Mouse (Mus musculus) kidney, postnatal 10 days (tissue): ENCODE measurements around the gene Uchl4.

Experiments used
- DNase-seq: peaks from one replicate; pipeline ENCODE4 v3.0.0; 2021; ENCODE audit warnings: mixed read lengths

Gene Uchl4

GRCm38 (mm10) chr9:64277706-64278105, 42.7 kb downstream of the Uchl4 start:
- DNase-seq, result peak; percentile 85

DNA sequence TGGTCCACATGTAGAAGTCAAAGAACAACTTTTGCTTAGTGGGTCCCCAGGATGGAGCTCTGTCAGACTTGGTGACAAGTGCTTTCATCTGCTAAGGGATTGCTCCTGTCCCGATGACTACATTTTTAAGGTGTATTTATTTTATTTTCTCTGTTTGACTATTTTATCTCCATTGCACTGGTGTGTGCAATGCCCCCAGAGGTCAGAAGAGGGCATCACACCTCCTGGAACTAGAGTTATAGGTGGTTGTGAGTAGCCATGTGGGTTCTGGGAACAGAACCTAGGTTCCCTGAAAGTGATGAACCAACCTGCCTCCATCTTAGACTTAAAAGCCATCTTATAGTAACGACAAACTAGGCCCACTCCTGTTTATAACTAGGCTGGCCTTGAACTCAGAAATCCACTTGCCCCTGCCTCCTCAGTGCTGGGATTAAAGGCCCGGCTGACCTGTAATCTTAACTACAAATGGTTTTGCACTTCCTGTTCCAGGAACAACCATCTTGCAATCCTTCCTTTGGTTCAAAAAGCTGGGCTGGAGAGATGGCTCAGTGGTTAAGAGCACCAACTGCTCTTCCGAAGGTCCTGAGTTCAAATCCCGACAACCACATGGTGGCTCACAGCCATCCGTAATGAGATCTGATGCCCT, 43.8 kb downstream of the Uchl4 start:
- DNase-seq, result no peak

DNA sequence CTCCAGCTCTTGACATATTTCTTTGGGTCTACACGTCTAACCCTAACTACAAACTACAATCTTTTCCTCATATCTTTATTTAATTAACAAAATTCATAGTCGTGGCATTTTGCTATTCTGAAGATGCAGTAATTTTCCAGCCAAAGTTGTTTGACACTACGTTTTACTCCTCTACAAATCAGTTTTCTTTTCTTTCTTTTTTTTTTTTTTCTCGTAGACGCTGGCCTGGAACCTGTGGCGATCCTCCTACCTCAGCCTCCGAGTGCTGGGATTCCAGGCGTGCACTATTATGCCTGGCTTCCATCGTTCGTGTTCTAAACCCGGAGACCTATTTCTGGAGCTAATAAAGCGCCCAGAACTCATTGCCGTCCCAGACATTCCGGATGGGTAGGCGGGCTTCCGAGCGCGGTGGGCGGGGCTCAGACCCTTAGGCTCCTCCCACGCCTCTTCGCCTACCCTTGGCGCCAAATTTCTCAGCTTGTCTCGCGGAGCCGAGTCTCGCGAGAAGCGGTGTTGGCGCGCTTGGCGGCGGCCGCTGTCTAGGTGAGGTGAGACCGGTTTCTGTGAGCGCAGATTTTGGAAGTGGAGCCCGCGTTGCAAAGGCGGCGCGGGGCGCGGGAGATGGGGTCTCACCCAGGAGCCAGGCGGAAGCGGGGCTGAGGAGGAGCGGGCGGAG, 46.2 kb downstream of the Uchl4 start, which contains the start of gene Tipin:
Gene Tipin (plus strand): TSS at position 477 of the 676 bp plus-strand sequence.
- DNase-seq, result peak; percentile 98

DNA sequence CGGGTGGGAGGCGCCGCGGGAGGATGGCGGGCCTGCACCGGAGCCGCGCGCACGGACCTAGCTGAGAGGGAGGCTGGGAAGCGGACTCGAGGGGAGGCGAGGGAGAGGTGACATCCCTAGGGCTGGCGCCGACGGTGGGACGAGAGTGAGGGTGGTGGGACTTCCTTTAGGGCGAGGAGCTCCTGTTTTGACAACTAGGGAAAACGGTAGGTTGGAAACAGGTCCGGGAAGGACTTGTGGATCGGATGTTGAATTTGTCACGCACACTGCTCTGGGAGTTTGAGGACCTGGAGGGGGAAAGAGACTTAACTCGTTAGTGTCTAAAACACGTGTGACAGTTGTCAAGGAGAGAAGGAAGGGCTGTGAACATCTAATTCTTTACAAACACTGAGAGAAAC, 46.8 kb downstream of the Uchl4 start:
- no peak for DNase-seq

GRCm38 (mm10) chr9:64282404-64282987, 47.5 kb downstream of the Uchl4 start:
- no peak for DNase-seq
